Comparison of ENCODE assay signal across 8 mouse cellular contexts in the genomic region with DNA sequence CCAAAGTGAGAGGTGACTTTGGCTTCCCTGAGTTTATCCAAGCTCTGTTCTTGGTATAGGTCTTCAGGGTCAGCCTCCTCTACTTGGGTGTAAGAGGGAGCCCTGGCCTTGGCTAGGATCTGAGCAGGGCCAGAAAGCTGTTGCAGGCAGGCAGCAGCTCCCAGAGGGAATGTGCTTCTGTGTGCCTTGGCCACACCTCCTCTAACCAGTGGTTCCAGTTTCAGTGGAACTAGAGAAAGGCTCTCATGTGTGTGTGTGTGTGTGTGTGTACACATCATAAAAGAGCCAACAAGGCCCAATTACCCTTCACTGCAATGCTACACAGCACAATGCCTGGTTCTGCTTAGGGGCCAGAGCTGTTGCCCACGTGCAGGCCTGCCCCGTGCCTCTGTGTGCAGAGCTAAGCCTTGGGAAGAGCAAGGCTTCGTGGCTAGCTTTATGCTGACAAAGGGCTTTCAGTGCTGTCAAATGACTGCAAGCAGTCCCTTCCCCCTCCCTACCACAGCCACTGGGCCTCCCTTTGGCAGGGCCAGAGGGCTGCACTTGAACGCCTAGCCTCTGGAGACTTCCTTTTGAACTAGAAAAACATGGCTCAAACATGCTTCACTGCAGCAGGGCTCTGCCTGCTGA. TPM values are rescaled to one million over a fixed set of nuclear protein-coding genes. Genes with fewer than 3 reads are reported as not detected.
DNase-seq lines count a peak whose midpoint lies in the region; ATAC-seq lines count a peak whose summit lies in the region.

No protein-coding gene starts in this region.

- no peaks in the 10 kb centered on the region for H3K27me3 ChIP-seq in forebrain, embryonic 12.5 days
- no peaks in the 10 kb centered on the region for H3K27me3 ChIP-seq in limb, embryonic 11.5 days (ENCODE audit: control insufficient read depth, insufficient read depth, low read length)
- H3K27me3 ChIP-seq in midbrain, embryonic 13.5 days: no peaks in the 10 kb centered on the region

- DNase-seq in layer of hippocampus, adult 9-11 months: peak; percentile 76
- no peak for DNase-seq in layer of hippocampus, adult 9-10 months (ENCODE audit: low spot score)
- DNase-seq in limb, embryonic 11.5 days (ENCODE audit: low spot score): peak; percentile 76
- no peak for DNase-seq in cerebellum, adult 8-10 months

- no peaks in the 10 kb centered on the region for H3K36me3 ChIP-seq in forebrain, embryonic 12.5 days (replicated peaks)
- H3K36me3 ChIP-seq in limb, embryonic 11.5 days (ENCODE audit: control insufficient read depth, insufficient read depth, low read length): no peaks in the 10 kb centered on the region
- H3K36me3 ChIP-seq in midbrain, embryonic 13.5 days: no peaks in the 10 kb centered on the region

- 0% methylated on average over 4 of the region's 4 CpGs for WGBS in forebrain, embryonic 12.5 days
- WGBS in limb, embryonic 11.5 days: 7% methylated on average over 4 of the region's 4 CpGs
- 6% methylated on average over 4 of the region's 4 CpGs for WGBS in midbrain, embryonic 13.5 days

- H3K9ac ChIP-seq in forebrain, embryonic 12.5 days: peak overlapping the region; percentile 33; the same call in 1 of the 2 replicates
- no peak overlapping the region; the same call in 1 of the 2 replicates for H3K9ac ChIP-seq in limb, embryonic 11.5 days (ENCODE audit: low read length)
- H3K9ac ChIP-seq in midbrain, embryonic 13.5 days (replicated peaks): peak overlapping the region; percentile 48

- H3K27ac ChIP-seq in forebrain, embryonic 12.5 days: peak overlapping the region; percentile 82
- H3K27ac ChIP-seq in limb, embryonic 11.5 days (replicated peaks; ENCODE audit: low read depth, low read length): peak overlapping the region; percentile 92
- H3K27ac ChIP-seq in midbrain, embryonic 13.5 days: peak overlapping the region; percentile 77

- peak; percentile 84 for ATAC-seq in forebrain, embryonic 12.5 days (ENCODE audit: low FRiP score)
- peak; percentile 34 to 38; a peak in 3 of 4 replicates for ATAC-seq in hematopoietic stem cell, adult 5-6 weeks (replicated peaks in 1 of 2; ENCODE audit: insufficient read depth in 1 of 2, low FRiP score in 2 of 2, low TSS enrichment in 1 of 2, low read depth in 1 of 2, poor library complexity in 2 of 2, severe bottlenecking in 2 of 2)
- peak; percentile 94 for ATAC-seq in limb, embryonic 11.5 days (ENCODE audit: insufficient number of reproducible peaks, low FRiP score, low TSS enrichment, low read depth)
- peak; percentile 75 for ATAC-seq in midbrain, embryonic 13.5 days
- no peak for ATAC-seq in megakaryocyte-erythroid progenitor cell, adult 5-6 weeks (replicated peaks; ENCODE audit: low FRiP score, low TSS enrichment, poor library complexity, severe bottlenecking)

- H3K4me1 ChIP-seq in forebrain, embryonic 12.5 days: peaks cover 30% of the 10 kb centered on the region
- peaks cover 18% of the 10 kb centered on the region for H3K4me1 ChIP-seq in limb, embryonic 11.5 days (ENCODE audit: control insufficient read depth, insufficient read depth, low read length)
- peaks cover 18% of the 10 kb centered on the region for H3K4me1 ChIP-seq in midbrain, embryonic 13.5 days (replicated peaks)

- no peak overlapping the region for H3K4me3 ChIP-seq in forebrain, embryonic 12.5 days (replicated peaks)
- H3K4me3 ChIP-seq in limb, embryonic 11.5 days (ENCODE audit: low read depth, low read length): no peak overlapping the region
- H3K4me3 ChIP-seq in midbrain, embryonic 13.5 days (replicated peaks): no peak overlapping the region

- no peaks in the 10 kb centered on the region for H3K9me3 ChIP-seq in forebrain, embryonic 12.5 days
- no peaks in the 10 kb centered on the region for H3K9me3 ChIP-seq in limb, embryonic 11.5 days (ENCODE audit: control insufficient read depth, low read length)
- no peaks in the 10 kb centered on the region for H3K9me3 ChIP-seq in midbrain, embryonic 13.5 days

- H3K4me2 ChIP-seq in forebrain, embryonic 12.5 days: no peak overlapping the region
- no peak overlapping the region for H3K4me2 ChIP-seq in limb, embryonic 11.5 days (ENCODE audit: low read depth, severe bottlenecking)
- H3K4me2 ChIP-seq in midbrain, embryonic 13.5 days (replicated peaks): no peak overlapping the region

RNA-seq across cellular contexts. Expression of a gene that starts 54.1 kb away (rescaled TPM):
- not detected in 2 replicates for polyA plus RNA-seq in forebrain, embryonic 12.5 days (2016; fragmentation: Nextera tagmentation; extraction: Ambion mirVana)
- total RNA-seq in hematopoietic stem cell, adult 5-6 weeks (2017): not detected in 2 replicates
- not detected in 2 replicates for polyA plus RNA-seq in limb, embryonic 11.5 days (2014; fragmentation: Nextera tagmentation; extraction: Ambion mirVana)
- polyA plus RNA-seq in midbrain, embryonic 13.5 days (2015; fragmentation: Nextera tagmentation; extraction: Ambion mirVana): not detected in 2 replicates
- total RNA-seq in megakaryocyte-erythroid progenitor cell, adult 5-6 weeks (2014; fragmentation: Nextera tagmentation): not detected in 2 replicates
- not detected in 2 replicates for total RNA-seq in megakaryocyte-erythroid progenitor cell, adult 5-6 weeks (2017)

Comparison
In these comparisons a context has a peak if more than half of its experiments do, and no peak if none do; other contexts are left out.
1. DNase-seq: peak in layer of hippocampus, adult 9-11 months (single experiment) and limb, embryonic 11.5 days (single experiment); none in layer of hippocampus, adult 9-10 months (single experiment) and cerebellum, adult 8-10 months (single experiment).
2. Peak in every context shown above with its lines, with median percentiles within 50 percentile points of each other: H3K27ac ChIP-seq.